Mouse (Mus musculus) myocyte (in vitro differentiated cells): Measurements from ENCODE around the gene Icos.

Experiments used
- CEBPB ChIP-seq: IDR thresholded peaks from 2 replicates; pipeline ENCODE4 v1.6.1; 2011; ENCODE audit warnings: mild to moderate bottlenecking, moderate library complexity; ENCODE audit not compliant: poor library complexity, insufficient read depth, severe bottlenecking
- MYOD1 ChIP-seq, 3 experiments: IDR thresholded peaks; one replicate each; pipeline ENCODE4 v1.6.1; 2011; ENCODE audit warnings: control low read depth in 2 of 3, low read depth in 2 of 3, mild to moderate bottlenecking in 2 of 3, moderate library complexity in 1 of 3; ENCODE audit not compliant: insufficient read length in 2 of 3, control insufficient read depth in 1 of 3
- MYOG ChIP-seq, 3 experiments: IDR thresholded peaks; one replicate each; pipeline ENCODE4 v1.6.1; 2011; ENCODE audit warnings: control low read depth in 2 of 3, low read depth in 2 of 3, mild to moderate bottlenecking in 2 of 3; ENCODE audit not compliant: insufficient read length in 2 of 3, control insufficient read depth in 1 of 3, insufficient read depth in 1 of 3
- POLR2A ChIP-seq: IDR thresholded peaks from one replicate; pipeline ENCODE4 v1.6.1; 2011; ENCODE audit warnings: low read depth, mild to moderate bottlenecking, control low read depth, moderate library complexity; ENCODE audit not compliant: insufficient read length
- POLR2AphosphoS2 ChIP-seq: IDR thresholded peaks from one replicate; pipeline ENCODE4 v1.6.1; 2011; ENCODE audit warnings: low read depth, control low read depth; ENCODE audit not compliant: insufficient read length
- REST ChIP-seq: IDR thresholded peaks from one replicate; pipeline ENCODE4 v1.6.1; 2011; ENCODE audit warnings: mild to moderate bottlenecking, control low read depth, moderate library complexity; ENCODE audit not compliant: insufficient read depth, insufficient read length
- SRF ChIP-seq: IDR thresholded peaks from one replicate; pipeline ENCODE4 v1.6.1; 2011; ENCODE audit warnings: low read depth; ENCODE audit not compliant: control insufficient read depth, insufficient read length
- TCF12 ChIP-seq: IDR thresholded peaks from one replicate; pipeline ENCODE4 v1.6.1; 2011; ENCODE audit warnings: mild to moderate bottlenecking, control low read depth; ENCODE audit not compliant: poor library complexity, insufficient read depth, severe bottlenecking
- USF1 ChIP-seq: IDR thresholded peaks from one replicate; pipeline ENCODE4 v1.6.1; 2011; ENCODE audit warnings: low read depth, mild to moderate bottlenecking, control low read depth, moderate library complexity

DNA sequence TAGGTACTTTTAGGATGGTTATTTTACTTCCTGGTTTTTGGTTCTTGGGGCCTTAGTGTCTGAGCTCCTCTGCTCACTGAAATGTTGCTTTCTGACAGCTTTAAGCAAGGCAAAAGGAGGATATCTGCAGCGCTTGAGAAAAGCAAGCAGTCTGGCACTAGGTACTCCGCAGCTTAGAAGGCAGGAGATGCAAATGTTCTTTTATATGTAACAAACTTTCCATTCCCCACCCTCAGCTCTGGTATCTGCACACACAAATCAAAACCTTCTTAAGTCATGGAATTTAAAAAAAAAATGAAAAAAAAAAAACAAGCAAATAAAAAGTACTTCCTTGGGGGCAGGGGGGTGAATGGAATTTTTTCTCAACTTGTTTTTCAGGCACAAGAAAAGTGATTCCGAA lies 3.5 kb upstream of the Icos start:
- TF ChIP-seq CEBPB (no peak), SRF (no peak), POLR2A (no peak), USF1 (no peak), MYOG (IDR thresholded peaks at IDR 0.05; ENCODE audit: control insufficient read depth in 1 of 3, insufficient read depth in 1 of 3, insufficient read length in 2 of 3, low read depth in 2 of 3) (no peak), POLR2AphosphoS2 (no peak), MYOD1 (IDR thresholded peaks at IDR 0.05; ENCODE audit: control insufficient read depth in 1 of 3, insufficient read length in 2 of 3, low read depth in 2 of 3) (no peak), TCF12 (no peak), REST (no peak)
